Mouse (Mus musculus): ENCODE data around the gene Sbf2. TPM values are rescaled to one million over a fixed set of nuclear protein-coding genes. Genes with fewer than 3 reads are reported as not detected.

Sbf2 gene
- polyA plus RNA-seq, 1 experiment from 2014 or later: 62.2 TPM

GRCm38 (mm10) chr7:110627486-110628272 lies 13.0 kb upstream of the Sbf2 start, which contains the start of gene Adm:
Gene Adm, plus strand, starts transcription at chr7:110627661.
- WGBS: 2% methylated on average over 30 of the region's 30 CpGs
- H3K4me3 ChIP-seq (replicated peaks): peak within 1 kb of the TSS; percentile 31
- H3K4me2 ChIP-seq: peak within 1 kb of the TSS; percentile 55
- no peak within 1 kb of the TSS for H3K27ac ChIP-seq
- H3K4me1 ChIP-seq: peaks cover 45% of the 10 kb centered on the region
- H3K9ac ChIP-seq: peak within 1 kb of the TSS; percentile 42
- no peaks in the 10 kb centered on the region for H3K9me3 ChIP-seq
- H3K36me3 ChIP-seq (replicated peaks): no peaks in the 10 kb centered on the region
- ATAC-seq (ENCODE audit: low FRiP score): peak; percentile 24; the same call in 1 of the 2 replicates
- H3K27me3 ChIP-seq: peaks cover 81% of the 10 kb centered on the region

GRCm38 (mm10) chr7:110627099-110627482 lies 12.4 kb upstream of the Sbf2 start:
- no peak for ATAC-seq (ENCODE audit: low FRiP score)
- Histone ChIP-seq H3K9me3 (no peaks in the 10 kb centered on the region), H3K4me2 (peak overlapping the region; percentile 55), H3K27me3 (peaks cover 81% of the 10 kb centered on the region), H3K9ac (no peak overlapping the region), H3K4me1 (peaks cover 45% of the 10 kb centered on the region), H3K27ac (no peak overlapping the region), H3K4me3 (replicated peaks) (peak overlapping the region; percentile 31), H3K36me3 (replicated peaks) (no peaks in the 10 kb centered on the region)
- WGBS: 3% methylated on average over 12 of the region's 12 CpGs

- WGBS: 3% methylated on average over 28 of the region's 28 CpGs
Observed at GRCm38 (mm10) chr7:110626186-110627098, 11.7 kb upstream of the Sbf2 start.

GRCm38 (mm10) chr7:110625489-110625888 lies 10.8 kb upstream of the Sbf2 start:
- Histone ChIP-seq H3K9me3 (no peaks in the 10 kb centered on the region), H3K4me2 (no peak overlapping the region), H3K4me3 (replicated peaks) (no peak overlapping the region), H3K36me3 (replicated peaks) (no peaks in the 10 kb centered on the region), H3K27ac (no peak overlapping the region), H3K9ac (no peak overlapping the region), H3K4me1 (peaks cover 43% of the 10 kb centered on the region), H3K27me3 (peaks cover 68% of the 10 kb centered on the region)
- ATAC-seq (ENCODE audit: low FRiP score): no peak
- WGBS: 61% methylated on average over 10 of the region's 10 CpGs

More at GRCm38 (mm10) chr7:110626186-110627098, 11.7 kb upstream of the Sbf2 start:
- H3K4me3 ChIP-seq (replicated peaks): peak overlapping the region; percentile 15; the same call in 1 of the 2 replicates
- no peaks in the 10 kb centered on the region for H3K9me3 ChIP-seq
- peak overlapping the region; percentile 55 for H3K4me2 ChIP-seq
- no peaks in the 10 kb centered on the region for H3K36me3 ChIP-seq (replicated peaks)
- H3K9ac ChIP-seq: no peak overlapping the region
- ATAC-seq (ENCODE audit: low FRiP score): no peak
- H3K27ac ChIP-seq: no peak overlapping the region
- H3K4me1 ChIP-seq: peaks cover 45% of the 10 kb centered on the region
- peaks cover 77% of the 10 kb centered on the region for H3K27me3 ChIP-seq

GRCm38 (mm10) chr7:110624961-110625360 lies 10.2 kb upstream of the Sbf2 start:
- Histone ChIP-seq H3K27me3 (peaks cover 70% of the 10 kb centered on the region), H3K4me3 (replicated peaks) (no peak overlapping the region), H3K27ac (no peak overlapping the region), H3K4me2 (no peak overlapping the region), H3K9me3 (no peaks in the 10 kb centered on the region), H3K36me3 (replicated peaks) (no peaks in the 10 kb centered on the region), H3K4me1 (peaks cover 39% of the 10 kb centered on the region), H3K9ac (no peak overlapping the region)
- ATAC-seq (ENCODE audit: low FRiP score): no peak
- WGBS: 88% methylated on average over 13 of the region's 13 CpGs

- Histone ChIP-seq H3K4me3 (replicated peaks) (no peak overlapping the region), H3K9ac (no peak overlapping the region), H3K4me2 (no peak overlapping the region), H3K36me3 (replicated peaks) (no peaks in the 10 kb centered on the region), H3K9me3 (no peaks in the 10 kb centered on the region), H3K27ac (no peak overlapping the region), H3K4me1 (peaks cover 32% of the 10 kb centered on the region), H3K27me3 (peaks cover 62% of the 10 kb centered on the region)
- no peak for ATAC-seq (ENCODE audit: low FRiP score)
- WGBS: 67% methylated on average over 2 of the region's 2 CpGs
Observed at GRCm38 (mm10) chr7:110624067-110624466, 9.3 kb upstream of the Sbf2 start.

- Histone ChIP-seq H3K27ac (no peak overlapping the region), H3K4me2 (no peak overlapping the region), H3K4me3 (replicated peaks) (no peak overlapping the region), H3K9ac (no peak overlapping the region), H3K27me3 (peaks cover 24% of the 10 kb centered on the region), H3K36me3 (replicated peaks) (no peaks in the 10 kb centered on the region), H3K4me1 (peaks cover 7% of the 10 kb centered on the region), H3K9me3 (no peaks in the 10 kb centered on the region)
- WGBS: 63% methylated on average over 9 of the region's 9 CpGs
- no peak for ATAC-seq (ENCODE audit: low FRiP score)
Observed at GRCm38 (mm10) chr7:110619086-110619611, 4.4 kb upstream of the Sbf2 start.

GRCm38 (mm10) chr7:110615792-110616191 lies 1.1 kb upstream of the Sbf2 start:
- WGBS: 10% methylated on average over 11 of the region's 11 CpGs
- H3K36me3 ChIP-seq (replicated peaks): no peaks in the 10 kb centered on the region

GRCm38 (mm10) chr7:110615151-110615631 lies 469 bp upstream of the Sbf2 start:
- no peaks in the 10 kb centered on the region for H3K9me3 ChIP-seq
- no peaks in the 10 kb centered on the region for H3K36me3 ChIP-seq (replicated peaks)
- H3K9ac ChIP-seq: peak overlapping the region; percentile 94
- peak overlapping the region; percentile 91 for H3K4me2 ChIP-seq
- WGBS: under 1% methylated on average over 20 of the region's 20 CpGs
- H3K4me3 ChIP-seq (replicated peaks): peak overlapping the region; percentile 92
- H3K27ac ChIP-seq: peak overlapping the region; percentile 98
- H3K4me1 ChIP-seq: peaks cover 18% of the 10 kb centered on the region
- ATAC-seq (ENCODE audit: low FRiP score): peak; percentile 28; the same call in 1 of the 2 replicates
- H3K27me3 ChIP-seq: peaks cover 15% of the 10 kb centered on the region

More at GRCm38 (mm10) chr7:110615792-110616191, 1.1 kb upstream of the Sbf2 start:
- no peak overlapping the region; the same call in 1 of the 2 replicates for H3K4me3 ChIP-seq (replicated peaks)
- H3K4me1 ChIP-seq: peaks cover 18% of the 10 kb centered on the region
- no peak for ATAC-seq (ENCODE audit: low FRiP score)
- H3K27me3 ChIP-seq: peaks cover 18% of the 10 kb centered on the region
- peak overlapping the region; percentile 91 for H3K4me2 ChIP-seq
- H3K27ac ChIP-seq: no peak overlapping the region
- no peaks in the 10 kb centered on the region for H3K9me3 ChIP-seq
- H3K9ac ChIP-seq: no peak overlapping the region

- Histone ChIP-seq H3K27ac (peak overlapping the region; percentile 98), H3K4me1 (peaks cover 18% of the 10 kb centered on the region), H3K9me3 (no peaks in the 10 kb centered on the region), H3K4me3 (replicated peaks) (peak overlapping the region; percentile 92), H3K4me2 (peak overlapping the region; percentile 91), H3K36me3 (replicated peaks) (no peaks in the 10 kb centered on the region), H3K27me3 (peaks cover 11% of the 10 kb centered on the region; the same call in 1 of the 2 replicates), H3K9ac (peak overlapping the region; percentile 94)
- ATAC-seq (ENCODE audit: low FRiP score): no peak
- WGBS: 4% methylated on average over 17 of the region's 17 CpGs
Observed at GRCm38 (mm10) chr7:110613381-110614132, 1.2 kb downstream of the Sbf2 start.

- Histone ChIP-seq H3K4me3 (replicated peaks) (no peak overlapping the region), H3K9me3 (no peaks in the 10 kb centered on the region), H3K4me1 (peaks cover under 1% of the 10 kb centered on the region; the same call in 1 of the 2 replicates), H3K36me3 (replicated peaks) (no peaks in the 10 kb centered on the region), H3K4me2 (no peak overlapping the region), H3K9ac (no peak overlapping the region), H3K27me3 (no peaks in the 10 kb centered on the region), H3K27ac (no peak overlapping the region)
- WGBS: 95% methylated on average over 1 of the region's 1 CpGs
- ATAC-seq (ENCODE audit: low FRiP score): no peak
Observed at GRCm38 (mm10) chr7:110606906-110607305, 7.8 kb downstream of the Sbf2 start.
